Mouse (Mus musculus): ENCODE data around the gene Bahcc1. TPM values are rescaled to one million over a fixed set of nuclear protein-coding genes. Genes with fewer than 3 reads are reported as not detected.

The Bahcc1 gene
- 25.2 and 30.3 TPM in 2 replicates for polyA plus RNA-seq (2014; fragmentation: Nextera tagmentation; extraction: Ambion mirVana)

- Histone ChIP-seq H3K4me1 (replicated peaks; ENCODE audit: control insufficient read depth, insufficient read depth, low read length) (peaks cover 23% of the 10 kb centered on the region), H3K27me3 (ENCODE audit: control insufficient read depth, insufficient read depth, low read length) (no peaks in the 10 kb centered on the region), H3K4me3 (ENCODE audit: low read depth, low read length) (peak within 1 kb of the TSS; percentile 96), H3K9ac (ENCODE audit: low read length) (peak within 1 kb of the TSS; percentile 100), H3K36me3 (ENCODE audit: control insufficient read depth, insufficient read depth, low read length) (no peaks in the 10 kb centered on the region), H3K27ac (ENCODE audit: low read depth, low read length) (peak within 1 kb of the TSS; percentile 99), H3K4me2 (ENCODE audit: low read depth, low read length, severe bottlenecking) (peak within 1 kb of the TSS; percentile 99), H3K9me3 (ENCODE audit: control insufficient read depth, low read length) (no peaks in the 10 kb centered on the region)
- DNase-seq (ENCODE audit: low spot score), result peak; percentile 100
- WGBS, result 2% methylated on average over 36 of the region's 36 CpGs
- ATAC-seq (replicated peaks; ENCODE audit: low FRiP score), result peak; percentile 89
These were observed at the start of gene Bahcc1 for GRCm38 (mm10) chr11:120232230-120233097. TSS of gene Bahcc1 (plus strand) at chr11:120232947.

- ATAC-seq (replicated peaks; ENCODE audit: low FRiP score) (no peak), DNase-seq (ENCODE audit: low spot score) (no peak)
- H3K36me3 ChIP-seq (ENCODE audit: control insufficient read depth, insufficient read depth, low read length), result no peaks in the 10 kb centered on the region
- no peaks in the 10 kb centered on the region for H3K9me3 ChIP-seq (ENCODE audit: control insufficient read depth, low read length)
- H3K4me3 ChIP-seq (ENCODE audit: low read depth, low read length), result no peak overlapping the region
- WGBS, result 8% methylated on average over 1 of the region's 1 CpGs
- peak overlapping the region; percentile 95; the same call in 1 of the 2 replicates for H3K27ac ChIP-seq (ENCODE audit: low read depth, low read length)
- H3K27me3 ChIP-seq (ENCODE audit: control insufficient read depth, insufficient read depth, low read length), result no peaks in the 10 kb centered on the region
- H3K4me2 ChIP-seq (ENCODE audit: low read depth, low read length, severe bottlenecking), result peak overlapping the region; percentile 24; the same call in 1 of the 2 replicates
- peaks cover 25% of the 10 kb centered on the region for H3K4me1 ChIP-seq (replicated peaks; ENCODE audit: control insufficient read depth, insufficient read depth, low read length)
- H3K9ac ChIP-seq (ENCODE audit: low read length), result peak overlapping the region; percentile 99
These were observed 49.6 kb upstream of the Bahcc1 start for GRCm38 (mm10) chr11:120183180-120183579.

GRCm38 (mm10) chr11:120183708-120184107 lies 49.0 kb upstream of the Bahcc1 start:
- Histone ChIP-seq H3K4me1 (replicated peaks; ENCODE audit: control insufficient read depth, insufficient read depth, low read length) (peaks cover 25% of the 10 kb centered on the region), H3K36me3 (ENCODE audit: control insufficient read depth, insufficient read depth, low read length) (no peaks in the 10 kb centered on the region), H3K4me2 (ENCODE audit: low read depth, low read length, severe bottlenecking) (peak overlapping the region; percentile 24; the same call in 1 of the 2 replicates), H3K27me3 (ENCODE audit: control insufficient read depth, insufficient read depth, low read length) (no peaks in the 10 kb centered on the region), H3K9me3 (ENCODE audit: control insufficient read depth, low read length) (no peaks in the 10 kb centered on the region), H3K9ac (ENCODE audit: low read length) (peak overlapping the region; percentile 99), H3K4me3 (ENCODE audit: low read depth, low read length) (no peak overlapping the region), H3K27ac (ENCODE audit: low read depth, low read length) (peak overlapping the region; percentile 95; the same call in 1 of the 2 replicates)
- ATAC-seq (replicated peaks; ENCODE audit: low FRiP score), result no peak
- WGBS, result 13% methylated on average over 11 of the region's 11 CpGs
- DNase-seq (ENCODE audit: low spot score), result no peak

- Histone ChIP-seq H3K4me1 (replicated peaks; ENCODE audit: control insufficient read depth, insufficient read depth, low read length) (peaks cover 25% of the 10 kb centered on the region), H3K9ac (ENCODE audit: low read length) (peak overlapping the region; percentile 99), H3K36me3 (ENCODE audit: control insufficient read depth, insufficient read depth, low read length) (no peaks in the 10 kb centered on the region), H3K4me2 (ENCODE audit: low read depth, low read length, severe bottlenecking) (peak overlapping the region; percentile 98), H3K9me3 (ENCODE audit: control insufficient read depth, low read length) (no peaks in the 10 kb centered on the region), H3K27ac (ENCODE audit: low read depth, low read length) (peak overlapping the region; percentile 95), H3K27me3 (ENCODE audit: control insufficient read depth, insufficient read depth, low read length) (no peaks in the 10 kb centered on the region), H3K4me3 (ENCODE audit: low read depth, low read length) (peak overlapping the region; percentile 94)
- WGBS, result 2% methylated on average over 16 of the region's 16 CpGs
- peak; percentile 75 for DNase-seq (ENCODE audit: low spot score)
- ATAC-seq (replicated peaks; ENCODE audit: low FRiP score), result 0 out of 2 replicates have a peak, but pooled peaks have one; percentile 18
These were observed 48.1 kb upstream of the Bahcc1 start for GRCm38 (mm10) chr11:120184371-120185315.

GRCm38 (mm10) chr11:120185316-120186141 lies 47.2 kb upstream of the Bahcc1 start:
- no peaks in the 10 kb centered on the region for H3K36me3 ChIP-seq (ENCODE audit: control insufficient read depth, insufficient read depth, low read length)
- ATAC-seq (replicated peaks; ENCODE audit: low FRiP score) (no peak), DNase-seq (ENCODE audit: low spot score) (peak; percentile 87)
- H3K27ac ChIP-seq (ENCODE audit: low read depth, low read length), result peak overlapping the region; percentile 95
- H3K4me3 ChIP-seq (ENCODE audit: low read depth, low read length), result peak overlapping the region; percentile 94
- no peaks in the 10 kb centered on the region for H3K27me3 ChIP-seq (ENCODE audit: control insufficient read depth, insufficient read depth, low read length)
- 1% methylated on average over 54 of the region's 54 CpGs for WGBS
- peaks cover 29% of the 10 kb centered on the region for H3K4me1 ChIP-seq (replicated peaks; ENCODE audit: control insufficient read depth, insufficient read depth, low read length)
- no peaks in the 10 kb centered on the region for H3K9me3 ChIP-seq (ENCODE audit: control insufficient read depth, low read length)
- H3K9ac ChIP-seq (ENCODE audit: low read length), result peak overlapping the region; percentile 99
- H3K4me2 ChIP-seq (ENCODE audit: low read depth, low read length, severe bottlenecking), result peak overlapping the region; percentile 98

- Histone ChIP-seq H3K27ac (ENCODE audit: low read depth, low read length) (peak overlapping the region; percentile 95), H3K36me3 (ENCODE audit: control insufficient read depth, insufficient read depth, low read length) (no peaks in the 10 kb centered on the region), H3K4me2 (ENCODE audit: low read depth, low read length, severe bottlenecking) (peak overlapping the region; percentile 98), H3K9me3 (ENCODE audit: control insufficient read depth, low read length) (no peaks in the 10 kb centered on the region), H3K4me1 (replicated peaks; ENCODE audit: control insufficient read depth, insufficient read depth, low read length) (peaks cover 31% of the 10 kb centered on the region), H3K27me3 (ENCODE audit: control insufficient read depth, insufficient read depth, low read length) (no peaks in the 10 kb centered on the region), H3K9ac (ENCODE audit: low read length) (peak overlapping the region; percentile 99), H3K4me3 (ENCODE audit: low read depth, low read length) (peak overlapping the region; percentile 94)
- DNase-seq (ENCODE audit: low spot score) (no peak), ATAC-seq (replicated peaks; ENCODE audit: low FRiP score) (no peak)
- WGBS, result 4% methylated on average over 18 of the region's 18 CpGs
These were observed 46.5 kb upstream of the Bahcc1 start for GRCm38 (mm10) chr11:120186145-120186740.

DNA sequence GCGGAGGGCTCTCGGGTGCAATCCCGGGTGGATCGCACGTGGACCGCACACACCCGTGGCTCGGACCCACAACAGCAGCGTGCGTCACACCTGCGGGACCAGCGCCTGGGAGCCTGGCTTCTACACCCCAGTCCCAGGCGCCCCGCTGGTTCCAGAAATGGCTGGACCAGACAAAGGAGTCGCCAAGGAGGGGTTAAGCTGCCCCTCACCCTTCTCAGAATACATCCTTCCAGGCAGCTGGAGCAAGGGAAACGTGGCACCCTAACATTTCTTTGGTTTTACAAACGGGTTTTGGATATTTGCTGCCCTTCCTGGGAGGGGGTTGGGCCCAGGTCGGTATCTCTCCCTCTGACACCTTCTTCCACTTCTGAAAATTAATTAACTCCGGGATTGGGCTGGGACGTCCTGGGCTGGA lies 45.9 kb upstream of the Bahcc1 start:
- Histone ChIP-seq H3K4me2 (ENCODE audit: low read depth, low read length, severe bottlenecking) (peak overlapping the region; percentile 98), H3K4me3 (ENCODE audit: low read depth, low read length) (peak overlapping the region; percentile 94), H3K9me3 (ENCODE audit: control insufficient read depth, low read length) (no peaks in the 10 kb centered on the region), H3K9ac (ENCODE audit: low read length) (peak overlapping the region; percentile 99), H3K27ac (ENCODE audit: low read depth, low read length) (peak overlapping the region; percentile 95), H3K27me3 (ENCODE audit: control insufficient read depth, insufficient read depth, low read length) (no peaks in the 10 kb centered on the region), H3K36me3 (ENCODE audit: control insufficient read depth, insufficient read depth, low read length) (no peaks in the 10 kb centered on the region), H3K4me1 (replicated peaks; ENCODE audit: control insufficient read depth, insufficient read depth, low read length) (peaks cover 31% of the 10 kb centered on the region)
- WGBS, result 0% methylated on average over 20 of the region's 20 CpGs
- no peak for ATAC-seq (replicated peaks; ENCODE audit: low FRiP score)
- peak; percentile 85 for DNase-seq (ENCODE audit: low spot score)

Data from forebrain, embryonic 11.5 days (tissue).